Mouse (Mus musculus) spleen, adult 2 months (tissue): ENCODE data around the gene Gm973. TPM values are rescaled to one million over a fixed set of nuclear protein-coding genes. Genes with fewer than 3 reads are reported as not detected.

Source experiments
- DNase-seq, 2 experiments: peaks; one replicate each; pipeline versions ENCODE4 v3.0.0 to v3.0.0-alpha.2; 2012 to 2021; ENCODE audit warnings: low spot score in 2 of 2, low read depth in 1 of 2
- H3K27ac ChIP-seq: fragments of 200-500 bp; 2 replicates; pipeline ENCODE4 v1.5.1; 2012; ENCODE audit warnings: low read length, inconsistent platforms; ENCODE audit not compliant: insufficient read depth
- H3K27me3 ChIP-seq: fragments of 200-500 bp; 2 replicates; pipeline ENCODE4 v1.6.1; 2012; ENCODE audit warnings: mild to moderate bottlenecking, moderate library complexity, low read length, inconsistent platforms; ENCODE audit not compliant: control insufficient read depth, insufficient read depth
- H3K36me3 ChIP-seq: fragments of 200-500 bp; 2 replicates; pipeline ENCODE4 v1.6.1; 2012; ENCODE audit warnings: mild to moderate bottlenecking, low read length, inconsistent platforms; ENCODE audit not compliant: control insufficient read depth, insufficient read depth
- H3K4me1 ChIP-seq: fragments of 200-500 bp; 2 replicates; pipeline ENCODE4 v1.6.1; 2011; ENCODE audit warnings: inconsistent platforms; ENCODE audit not compliant: control insufficient read depth, insufficient read depth, insufficient read length
- H3K4me3 ChIP-seq: fragments of 200-500 bp; 2 replicates; pipeline ENCODE4 v1.5.1; 2011; ENCODE audit warnings: mild to moderate bottlenecking, inconsistent platforms; ENCODE audit not compliant: insufficient read depth, insufficient read length; ENCODE audit errors: extremely low read depth
- CTCF ChIP-seq: fragments of 200-500 bp; IDR thresholded peaks from 2 replicates; pipeline ENCODE4 v1.5.1; 2011; ENCODE audit warnings: mild to moderate bottlenecking, inconsistent platforms; ENCODE audit not compliant: insufficient read depth, insufficient read length, insufficient replicate concordance; ENCODE audit errors: extremely low read depth
- POLR2A ChIP-seq: fragments of 200-500 bp; IDR thresholded peaks from 2 replicates; pipeline ENCODE4 v1.6.1; 2011; ENCODE audit warnings: low read depth, low read length, inconsistent platforms
- WGBS: fragments of 180-500 bp; shearing (Covaris S2); methylation state at CpG from one replicate; pipeline ENCODE4 v1.1.7; 2018; 5-methylcytosine and 5-hydroxymethylcytosine counted together
- polyA plus RNA-seq: library from polyadenylated mRNA; depleted of rRNA; stranded (reverse); fragments of >200 nt; gene quantifications from 2 replicates; pipeline ENCODE4 v1.2.3, GENCODE M21; 2012

The Gm973 gene
- polyA plus RNA-seq, 1 experiment, result not detected

DNA sequence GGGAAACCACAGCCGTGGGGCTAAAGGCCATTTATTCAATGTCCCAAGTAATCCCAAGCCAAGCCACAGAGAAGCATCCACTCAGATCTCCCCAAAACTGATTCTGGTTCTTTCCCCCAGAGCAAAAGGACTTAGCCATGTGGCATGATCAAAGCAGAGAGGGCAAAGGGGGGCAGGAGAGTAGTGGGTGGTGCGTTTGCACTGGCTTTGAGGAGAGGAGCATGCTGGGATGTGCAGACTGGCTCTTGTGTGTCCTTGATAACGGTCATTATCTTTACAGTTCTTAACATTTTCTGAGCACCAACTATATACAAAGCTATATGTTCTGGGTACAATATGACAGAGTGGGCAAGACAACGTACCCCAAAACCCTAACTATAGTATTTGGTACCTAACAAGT lies 23.6 kb upstream of the Gm973 start:
- Histone ChIP-seq H3K4me1 (no peaks in the 10 kb centered on the region), H3K27me3 (no peaks in the 10 kb centered on the region), H3K27ac (no peak overlapping the region), H3K36me3 (no peaks in the 10 kb centered on the region), H3K4me3 (no peak overlapping the region)
- TF ChIP-seq POLR2A (no peak), CTCF (no peak)
- no peak for DNase-seq
- WGBS, result 81% methylated on average over 4 of the region's 4 CpGs

DNA sequence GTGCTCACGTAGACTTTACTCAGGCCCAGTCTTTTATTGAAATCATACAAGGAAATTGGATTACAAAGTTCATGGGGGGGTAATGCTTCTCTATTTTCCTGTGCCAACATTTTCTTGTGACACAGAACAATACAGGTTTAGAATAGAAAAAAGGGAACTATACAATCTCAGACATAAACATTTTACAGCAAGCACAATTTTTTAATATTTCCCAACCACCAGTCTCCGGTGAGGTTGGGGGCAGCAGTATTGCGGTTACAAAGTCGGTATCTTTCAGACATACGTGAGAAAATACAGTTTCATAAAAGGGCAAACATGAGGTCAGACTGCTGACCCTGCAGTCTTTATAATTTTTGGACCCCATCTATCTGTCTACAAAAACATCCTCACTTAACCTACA lies 20.1 kb upstream of the Gm973 start:
- TF ChIP-seq CTCF, result no peak
- no peak for TF ChIP-seq POLR2A
- WGBS, result 44% methylated on average over 5 of the region's 5 CpGs
- Histone ChIP-seq H3K27me3 (no peaks in the 10 kb centered on the region), H3K4me1 (no peaks in the 10 kb centered on the region), H3K4me3 (no peak overlapping the region), H3K27ac (no peak overlapping the region), H3K36me3 (no peaks in the 10 kb centered on the region)
- DNase-seq, result no peak

DNA sequence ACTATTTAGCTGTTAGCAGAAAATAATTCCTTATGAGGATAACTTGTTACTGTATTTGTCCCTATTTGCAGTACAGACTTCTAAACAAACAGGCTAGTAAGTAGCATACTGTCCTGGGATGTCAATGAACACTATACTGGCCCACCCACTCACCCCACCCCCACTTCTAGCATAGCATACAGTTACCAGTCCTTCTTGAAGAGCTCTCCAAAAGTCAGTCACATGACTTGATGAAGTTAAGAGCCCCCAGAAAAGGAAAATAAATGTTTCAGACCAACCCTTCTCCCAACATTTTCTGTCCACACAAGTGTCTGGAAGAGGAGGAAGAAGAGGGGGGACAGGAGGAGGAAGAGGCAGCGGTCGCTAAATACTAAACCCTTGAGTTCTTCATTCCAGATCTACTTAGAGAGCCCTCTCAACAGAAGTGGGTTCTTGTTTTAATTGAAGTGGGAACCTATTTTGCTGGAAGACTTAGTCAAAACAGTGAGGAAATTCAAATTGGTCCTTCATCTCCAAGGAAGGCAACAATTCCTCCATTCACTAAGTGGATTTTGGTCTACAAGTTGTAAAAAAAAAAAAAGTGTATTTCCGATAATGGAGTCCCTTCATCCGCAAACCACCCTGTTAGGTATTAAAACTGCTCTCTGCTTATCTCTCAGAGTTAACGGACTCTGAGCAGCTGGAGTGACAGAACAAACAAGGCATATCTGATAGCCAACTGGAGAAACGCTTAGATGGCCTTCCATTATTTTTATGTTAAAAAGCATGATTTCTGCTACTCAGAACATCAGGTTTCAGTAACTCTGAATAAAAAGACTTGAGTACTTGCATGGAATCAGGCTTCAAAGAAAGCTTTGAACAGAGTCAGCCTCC lies 18.1 kb upstream of the Gm973 start:
- WGBS, result 90% methylated on average over 6 of the region's 6 CpGs
- DNase-seq, result no peak
- Histone ChIP-seq H3K36me3 (no peaks in the 10 kb centered on the region), H3K4me3 (no peak overlapping the region), H3K27ac (no peak overlapping the region), H3K4me1 (no peaks in the 10 kb centered on the region), H3K27me3 (no peaks in the 10 kb centered on the region)
- TF ChIP-seq POLR2A (no peak), CTCF (no peak)

DNA sequence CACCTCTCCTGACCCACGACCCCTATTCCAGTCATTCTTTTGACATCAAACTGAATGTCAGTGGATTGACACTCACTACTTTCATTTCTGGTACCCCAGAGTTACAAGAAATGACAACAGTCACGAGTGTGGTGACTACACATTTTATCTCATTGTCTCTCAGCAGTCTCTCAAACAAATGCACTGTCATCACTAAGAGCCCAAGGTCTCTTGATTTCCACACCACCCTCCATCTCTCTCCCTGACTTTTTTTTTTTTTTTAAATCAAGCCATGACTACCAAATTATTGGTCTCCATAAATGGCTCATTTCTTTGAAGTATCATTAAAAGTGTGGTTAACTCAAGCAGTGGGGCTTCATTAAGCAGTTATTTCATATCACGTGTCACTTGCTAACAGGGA lies 16.7 kb upstream of the Gm973 start:
- H3K36me3 ChIP-seq, result no peaks in the 10 kb centered on the region
- DNase-seq, result no peak
- H3K4me3 ChIP-seq, result no peak overlapping the region
- H3K27me3 ChIP-seq, result no peaks in the 10 kb centered on the region
- TF ChIP-seq CTCF, result no peak
- no peak for TF ChIP-seq POLR2A
- no peak overlapping the region for H3K27ac ChIP-seq
- 79% methylated on average over 3 of the region's 3 CpGs for WGBS
- no peaks in the 10 kb centered on the region for H3K4me1 ChIP-seq

DNA sequence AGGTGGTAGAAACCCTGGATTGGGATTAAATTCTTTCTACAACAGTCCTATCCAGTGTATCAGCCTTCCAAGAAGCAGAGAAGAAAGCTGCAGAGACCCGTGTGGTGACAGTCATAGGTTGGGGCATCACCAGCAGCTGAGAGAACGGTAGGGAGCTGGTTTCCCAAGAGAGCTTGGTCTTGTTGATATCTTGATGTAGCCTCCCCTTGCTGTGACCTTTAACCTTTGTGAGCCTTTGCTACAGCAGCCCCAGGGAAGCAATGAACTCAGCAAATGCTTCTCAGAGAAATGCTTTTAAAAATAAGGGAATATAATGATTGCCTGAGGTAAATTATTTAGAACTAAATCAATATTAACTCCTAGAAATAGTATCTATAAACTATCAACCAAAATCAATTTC lies 13.7 kb upstream of the Gm973 start:
- no peaks in the 10 kb centered on the region for H3K27me3 ChIP-seq
- TF ChIP-seq POLR2A (no peak), CTCF (no peak)
- DNase-seq, result no peak

DNA sequence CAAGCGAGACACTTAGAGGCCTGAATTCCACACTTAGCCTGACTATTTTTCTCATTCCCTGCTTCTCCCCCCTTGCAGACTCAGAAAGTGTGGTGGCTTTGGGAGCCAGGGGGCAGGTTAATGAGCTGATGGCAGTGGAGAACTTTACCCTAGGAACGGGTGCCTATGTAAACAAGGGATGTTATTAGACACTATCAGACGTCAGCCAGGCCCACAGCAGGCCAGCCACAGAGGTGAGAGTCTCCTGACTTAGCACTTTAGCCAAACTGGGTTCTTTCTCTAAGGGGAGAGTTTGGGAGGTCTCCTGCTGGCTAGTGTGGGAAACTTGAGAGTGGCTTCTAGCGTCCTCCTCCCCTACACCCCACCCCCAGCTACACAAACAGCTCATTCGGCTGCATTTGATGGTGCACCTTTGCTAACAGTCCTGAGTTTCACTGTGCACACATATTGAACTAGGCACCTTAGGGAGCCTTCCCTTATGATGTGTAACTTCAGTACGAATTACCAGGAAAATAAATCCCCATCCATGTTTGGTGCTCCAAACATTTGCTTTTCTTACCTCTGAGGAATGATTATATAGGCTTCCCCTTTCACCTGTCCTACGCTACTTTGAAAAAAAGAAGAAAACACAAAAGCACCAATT lies 12.3 kb upstream of the Gm973 start:
- Histone ChIP-seq H3K4me1 (no peaks in the 10 kb centered on the region), H3K27ac (no peak overlapping the region), H3K27me3 (no peaks in the 10 kb centered on the region), H3K4me3 (no peak overlapping the region), H3K36me3 (no peaks in the 10 kb centered on the region)
- DNase-seq, result no peak
- 83% methylated on average over 7 of the region's 7 CpGs for WGBS
- TF ChIP-seq POLR2A (no peak), CTCF (no peak)

More for the DNA sequence above, 13.7 kb upstream of the Gm973 start:
- Histone ChIP-seq H3K36me3 (no peaks in the 10 kb centered on the region), H3K4me1 (no peaks in the 10 kb centered on the region), H3K4me3 (no peak overlapping the region), H3K27ac (no peak overlapping the region)
- 92% methylated on average over 2 of the region's 2 CpGs for WGBS

DNA sequence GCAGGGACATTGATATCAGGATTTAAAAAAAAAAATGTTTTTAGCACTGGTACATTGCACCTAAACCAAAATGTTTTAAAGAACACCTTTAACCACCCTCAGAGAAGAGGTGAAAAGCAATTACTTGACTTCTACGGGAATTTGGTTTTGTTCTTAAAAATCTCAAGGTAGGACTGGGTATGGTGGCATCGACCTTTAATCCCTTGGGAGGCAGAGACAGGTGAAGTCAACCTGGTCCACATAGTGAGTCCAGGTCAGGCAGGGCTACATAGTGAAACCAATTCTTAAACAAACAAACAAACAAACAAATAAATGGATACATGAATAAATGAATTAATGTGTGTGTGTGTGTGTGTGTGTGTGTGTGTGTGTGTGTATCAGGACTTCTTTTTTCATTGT lies 11.8 kb upstream of the Gm973 start:
- DNase-seq, result no peak
- 89% methylated on average over 2 of the region's 2 CpGs for WGBS
- Histone ChIP-seq H3K4me1 (no peaks in the 10 kb centered on the region), H3K4me3 (no peak overlapping the region), H3K36me3 (no peaks in the 10 kb centered on the region), H3K27ac (no peak overlapping the region), H3K27me3 (no peaks in the 10 kb centered on the region)
- TF ChIP-seq CTCF (no peak), POLR2A (no peak)
